Mouse (Mus musculus) erythroblast, embryonic 14.5 days (primary cell): ENCODE data around the gene Mbtps1.

Source experiments
- GATA1 ChIP-seq: IDR thresholded peaks from 2 replicates; pipeline ENCODE4 v1.6.1; 2012; ENCODE audit warnings: low read length, inconsistent platforms, mixed read lengths
- TAL1 ChIP-seq: IDR thresholded peaks from 3 replicates; pipeline ENCODE4 v1.6.1; 2012; ENCODE audit warnings: low read length, inconsistent platforms, mixed read lengths

- TF ChIP-seq GATA1 (no peak), TAL1 (no peak)
Observed at GRCm38 (mm10) chr8:119468091-119468490, 90.4 kb downstream of the Mbtps1 start.
